Mouse (Mus musculus) liver, adult 2 months (tissue): ENCODE results near the gene Smim15.

Source experiments
- CTCF ChIP-seq: fragments of 200-500 bp; IDR thresholded peaks from 2 replicates; pipeline ENCODE4 v1.5.1; 2011; ENCODE audit warnings: low read depth, low read length, control low read depth
- POLR2A ChIP-seq: fragments of 200-500 bp; IDR thresholded peaks from 2 replicates; pipeline ENCODE4 v1.6.1; 2011; ENCODE audit warnings: low read length, control low read depth; ENCODE audit not compliant: insufficient read depth; ENCODE audit errors: extremely low read depth

- no peak for TF ChIP-seq POLR2A
- TF ChIP-seq CTCF: no peak
Observed at GRCm38 (mm10) chr13:108092290-108092689, 48.0 kb downstream of the Smim15 start.
